Mouse (Mus musculus) lung, adult 2 months (tissue): ENCODE measurements around the gene Plscr3.

Experiments used
- CTCF ChIP-seq: fragments of 200-500 bp; IDR thresholded peaks from 2 replicates; pipeline ENCODE4 v1.5.1; 2011; ENCODE audit warnings: mild to moderate bottlenecking, low read length, control low read depth; ENCODE audit not compliant: insufficient read depth
- POLR2A ChIP-seq: fragments of 200-500 bp; IDR thresholded peaks from 2 replicates; pipeline ENCODE4 v1.6.1; 2011; ENCODE audit warnings: low read depth, mild to moderate bottlenecking, control low read depth, low read length, borderline replicate concordance; ENCODE audit errors: extremely low read depth

- TF ChIP-seq POLR2A: no peak
- TF ChIP-seq CTCF: no peak
These were observed 3.0 kb downstream of the Plscr3 start for GRCm38 (mm10) chr11:69849128-69849527.
